Mouse (Mus musculus) WW6 (cell line): ENCODE measurements around the gene Defb38.

Experiments
- DNase-seq: peaks from one replicate; pipeline ENCODE4 v3.0.0-alpha.2; 2013; ENCODE audit warnings: low read depth, low spot score

Gene Defb38

DNA sequence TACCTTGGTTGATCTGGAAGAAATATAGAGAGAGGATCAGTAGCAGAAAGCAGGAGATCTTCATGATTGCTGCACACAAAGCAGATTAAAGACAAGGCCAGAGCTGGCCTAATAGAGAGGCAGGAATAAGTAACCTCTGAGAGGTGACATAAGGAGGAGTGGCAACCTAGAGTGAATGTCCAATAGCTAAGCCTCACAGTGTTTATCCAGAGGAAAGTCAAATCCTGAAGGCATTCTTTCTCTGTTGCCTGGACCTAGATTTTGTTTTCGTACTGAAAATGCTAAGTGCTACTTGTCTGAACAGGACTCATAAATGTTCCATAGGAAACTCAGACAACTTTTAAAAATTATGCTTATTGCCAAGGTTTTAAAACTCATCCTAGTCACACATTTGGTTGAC is at the start of gene Defb38:
Gene Defb38 (minus strand): TSS at position 101 of the 400 bp plus-strand sequence.
- DNase-seq, result no peak

DNA sequence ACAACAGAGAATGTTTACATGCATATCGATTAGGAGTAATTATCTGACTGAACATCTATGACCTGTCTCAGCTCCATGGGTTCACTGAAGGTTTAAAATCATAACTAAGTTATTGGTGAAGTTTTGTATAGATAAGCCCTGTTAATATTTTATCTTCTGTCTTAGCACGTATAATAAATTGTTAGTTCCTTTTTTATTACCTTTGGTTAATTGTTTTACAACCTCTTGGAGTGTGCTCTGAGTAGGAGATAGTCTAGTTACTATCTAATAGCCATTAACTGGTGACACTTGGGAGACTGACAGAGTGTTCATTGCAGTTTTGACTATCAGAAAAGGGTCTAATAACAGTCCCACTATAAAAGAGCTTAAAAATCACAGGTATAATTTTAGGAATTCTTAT is 39.6 kb upstream of the Defb38 start:
- no peak for DNase-seq

DNA sequence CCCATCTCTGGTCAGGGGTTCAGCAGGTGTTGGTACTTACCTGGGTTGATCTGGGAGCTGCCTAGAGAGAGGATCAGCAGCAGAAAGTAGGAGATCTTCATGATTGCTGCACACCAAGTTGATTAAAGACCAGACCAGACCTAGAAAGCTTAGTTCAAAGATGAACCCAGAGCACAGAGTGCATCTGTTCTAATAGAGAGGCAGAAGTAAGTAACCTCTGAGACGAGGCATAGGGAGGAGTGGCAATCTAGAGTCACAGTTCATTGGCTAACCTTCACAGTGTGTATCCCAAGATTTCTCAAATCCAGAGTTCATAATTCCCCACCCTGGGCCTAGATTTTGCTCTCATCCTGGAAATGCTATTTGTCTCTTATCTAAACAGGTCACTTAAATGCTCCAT is 38.3 kb upstream of the Defb38 start, which contains the start of gene Defb39:
Gene Defb39 (minus strand): TSS at position 101 of the 400 bp plus-strand sequence.
- no peak for DNase-seq

DNA sequence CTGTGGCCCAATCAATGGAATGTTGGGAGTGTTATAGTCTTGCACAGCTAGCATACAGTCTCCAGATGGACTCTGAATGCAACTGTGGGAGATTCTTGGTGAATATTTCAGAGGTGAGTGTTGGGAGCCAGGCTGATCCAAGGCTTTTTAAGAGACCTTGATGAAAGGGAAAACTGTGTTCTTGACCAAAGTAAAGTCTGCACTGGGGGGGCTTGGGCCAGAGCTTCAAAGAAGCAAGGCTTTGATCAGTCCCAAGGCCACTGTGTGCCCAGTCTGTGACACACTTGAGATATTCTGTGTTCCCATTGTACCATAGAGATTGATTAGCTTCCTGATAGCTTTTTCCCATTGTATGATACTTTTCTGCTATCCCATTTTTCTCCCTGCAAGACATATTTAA is 36.5 kb upstream of the Defb38 start:
- no peak for DNase-seq

DNA sequence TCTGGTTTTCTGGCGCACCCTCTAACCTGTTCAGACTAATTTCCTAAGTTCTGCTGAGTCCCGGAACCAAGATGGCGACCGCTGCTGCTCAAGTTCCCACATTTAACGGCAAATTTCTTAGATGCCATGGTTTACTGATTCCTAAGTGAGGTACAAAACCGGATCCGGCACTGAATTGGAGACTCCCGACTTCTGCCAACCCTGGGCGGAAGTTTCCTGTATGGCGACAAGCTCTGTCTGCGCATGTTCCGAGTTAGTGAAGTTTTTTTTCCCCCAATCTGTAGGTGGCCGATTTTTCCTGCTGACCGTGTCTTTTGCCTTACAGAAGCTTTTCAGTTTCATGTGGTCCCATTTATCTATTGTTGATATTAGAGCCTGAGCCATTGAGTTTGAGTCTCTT is 18.9 kb upstream of the Defb38 start:
- DNase-seq, result peak; percentile 36
